Mouse (Mus musculus) layer of hippocampus, postnatal 14 days (tissue): ENCODE measurements at regions not wholly inside any gene's neighbourhood (a gene's known extent, or its start where the extent isn't known, plus 50 kb on each side); places are given as distances from the start of the nearest gene placed in this dataset.
A peak's percentile ranks its signal among the peaks of the same experiment; 100 is the strongest.
"Not testable (repeated sequence)": the region's sequence is repeated elsewhere in the genome, so short reads cannot be mapped to it uniquely, and the experiment has no call there.

Experiments used
- DNase-seq, 2 experiments: peaks; one replicate each; pipeline ENCODE4 v3.0.0; 2021 to 2022; ENCODE audit warnings: low spot score in 2 of 2, mixed read lengths in 1 of 2

DNA sequence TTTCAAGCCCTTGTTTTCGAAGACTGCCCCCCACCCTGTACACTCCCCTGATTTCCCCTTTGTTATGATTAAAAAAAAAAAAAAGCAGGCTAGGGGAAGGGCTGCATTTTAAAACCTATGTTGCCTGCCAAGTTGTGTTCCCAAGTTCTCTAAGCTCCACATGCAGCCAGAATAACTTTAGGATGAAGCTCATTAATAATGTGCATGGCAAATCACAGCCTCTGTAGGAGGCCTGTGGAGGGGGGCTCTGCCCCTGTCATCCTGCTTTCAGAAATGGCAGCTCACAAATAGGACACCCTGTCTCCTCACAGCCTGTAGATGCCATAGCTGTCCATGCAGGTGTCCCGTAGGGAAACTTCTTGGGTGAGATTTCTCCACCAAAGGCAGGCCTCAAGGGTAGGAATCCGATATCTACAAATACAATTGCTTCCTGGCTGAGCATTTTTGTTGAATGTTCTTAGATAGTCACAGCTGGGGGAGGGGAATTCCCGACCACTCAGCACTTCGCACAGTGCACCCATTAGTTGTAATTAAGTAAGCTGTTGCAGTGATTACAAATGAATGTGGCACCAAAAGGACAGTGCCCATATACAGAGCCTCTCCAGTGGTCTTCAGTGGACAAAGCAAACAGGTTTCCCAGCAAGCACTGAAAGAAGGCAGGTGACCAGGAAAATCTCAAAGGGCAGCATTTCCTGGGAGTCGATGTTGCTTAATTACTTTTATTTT, 389.1 kb upstream of the Klhl29 start:
- no peak for DNase-seq

DNA sequence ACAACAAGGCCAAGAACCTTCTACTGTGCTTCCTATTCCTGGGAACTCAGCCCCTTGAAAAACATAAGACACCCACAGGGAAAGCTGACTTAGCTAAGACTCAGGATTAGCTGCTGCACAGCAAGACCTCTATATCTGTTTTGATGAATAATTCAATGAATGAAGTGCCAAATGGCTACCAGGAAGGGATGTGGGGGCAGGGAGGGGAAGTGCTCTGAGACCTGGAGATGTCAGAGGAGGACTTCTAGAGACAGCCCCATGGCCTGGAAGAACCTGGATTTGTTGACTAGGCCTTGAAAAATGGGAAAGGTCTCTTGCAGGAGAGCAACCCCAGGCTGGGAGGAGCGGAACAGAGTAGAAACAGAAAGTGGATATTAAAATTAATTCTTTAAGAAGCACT, 388.5 kb upstream of the Klhl29 start:
- no peak for DNase-seq

DNA sequence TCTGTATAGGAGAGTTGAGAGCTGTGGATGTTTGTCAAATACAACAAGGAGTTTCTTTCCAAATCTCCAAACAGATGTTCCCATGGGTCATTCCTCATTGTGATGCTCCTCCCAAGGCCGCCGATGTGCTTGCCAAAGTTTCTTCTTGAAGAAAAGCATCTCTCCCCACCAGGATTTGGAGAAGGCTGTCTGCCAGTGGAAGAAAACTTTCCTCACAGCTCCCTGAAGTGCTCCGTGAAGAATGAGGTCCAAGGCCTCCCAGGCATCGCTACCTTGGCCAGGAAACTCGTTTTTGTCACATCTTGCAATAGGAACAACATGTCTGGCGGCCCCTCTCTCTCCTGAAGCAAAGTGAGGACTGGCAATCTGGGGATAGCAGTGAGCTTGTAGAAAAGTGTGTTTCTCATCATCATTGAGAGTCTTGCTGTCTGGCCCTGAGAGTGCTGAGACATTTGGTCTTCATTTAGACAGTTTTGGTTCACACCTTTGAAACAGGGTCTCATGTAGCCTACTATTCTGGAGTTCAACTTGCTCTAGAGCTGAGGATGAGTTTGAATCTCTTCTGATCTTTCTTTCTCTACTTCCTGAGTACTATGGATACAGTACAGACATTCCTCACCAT, 386.9 kb upstream of the Klhl29 start:
- DNase-seq, result no peak

DNA sequence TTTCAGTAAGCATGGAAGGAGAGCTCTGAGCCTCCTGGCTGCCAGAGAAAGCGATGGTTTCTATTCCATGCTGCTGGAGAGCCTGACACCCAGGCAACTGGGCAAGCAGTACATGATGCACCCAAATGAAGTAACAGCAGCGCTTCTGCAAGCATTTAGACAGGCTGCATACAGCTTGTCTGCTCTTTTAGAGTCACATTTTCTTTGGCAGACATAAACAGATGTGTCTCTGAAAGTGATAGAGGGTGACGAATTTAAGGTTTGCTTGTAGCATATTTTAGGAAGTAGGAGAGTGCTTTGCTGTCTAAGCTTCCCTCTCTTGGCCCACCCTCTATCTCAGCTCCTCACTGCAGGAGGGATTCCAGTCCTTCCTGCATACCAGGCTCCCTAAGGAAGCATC, 384.0 kb upstream of the Klhl29 start:
- no peak for DNase-seq

DNA sequence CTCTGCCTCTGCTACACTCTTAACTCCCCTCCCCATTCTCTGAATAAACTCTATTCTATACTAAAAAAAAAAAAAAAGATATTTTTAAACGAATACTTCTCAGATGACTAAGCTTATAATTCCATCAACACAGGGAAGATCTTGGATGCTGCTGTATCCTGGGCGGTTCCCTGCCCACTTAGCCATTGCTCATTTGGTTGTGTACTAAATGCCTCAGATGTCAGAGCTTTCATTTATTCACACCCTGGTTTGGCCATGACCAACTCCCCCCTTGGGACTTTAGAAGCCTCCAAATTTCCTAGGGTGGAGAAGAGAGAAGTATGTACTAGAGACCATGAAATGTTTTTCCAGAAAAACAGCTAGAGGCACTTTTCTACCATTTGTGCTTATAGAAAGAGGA, 382.3 kb upstream of the Klhl29 start:
- DNase-seq, result no peak

DNA sequence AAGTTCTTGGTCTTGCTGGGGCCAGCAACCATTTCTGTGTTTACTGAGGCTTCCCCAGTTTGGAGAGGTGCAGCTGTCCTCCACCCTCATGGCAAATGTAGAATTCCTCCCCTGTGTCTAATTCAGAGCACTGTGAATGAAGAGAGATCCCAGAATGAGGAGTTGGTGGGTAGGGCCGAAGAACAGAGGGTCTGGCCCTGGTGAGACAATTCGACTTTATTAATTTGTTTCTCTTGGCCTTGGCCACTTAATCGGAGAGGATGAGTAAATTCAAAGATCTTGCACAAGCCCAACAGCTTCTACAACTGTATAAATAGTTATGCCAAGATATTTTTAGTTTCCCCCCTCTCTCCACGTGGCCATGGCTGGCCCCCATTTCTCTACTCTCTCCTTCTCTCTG, 381.9 kb upstream of the Klhl29 start:
- DNase-seq, result no peak

DNA sequence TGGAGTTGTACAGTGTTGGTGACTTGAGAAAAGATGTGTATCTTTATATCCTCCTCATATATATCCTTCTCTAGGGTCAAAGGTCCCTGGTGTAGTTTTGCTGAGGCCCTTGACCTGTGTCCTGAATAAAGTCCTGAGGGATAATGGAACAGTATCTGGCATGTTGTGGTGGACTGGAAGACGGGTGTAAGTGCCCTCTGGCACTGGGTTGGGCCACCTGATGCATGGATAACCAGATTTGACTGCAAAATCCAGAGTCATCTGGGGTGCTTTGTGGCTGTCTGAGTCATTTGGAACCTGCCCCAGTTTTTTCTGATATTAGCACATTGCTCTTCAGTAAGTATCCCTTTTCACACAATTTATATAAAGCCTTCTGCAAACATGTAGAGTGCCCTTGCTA, 378.3 kb upstream of the Klhl29 start:
- DNase-seq, result no peak

DNA sequence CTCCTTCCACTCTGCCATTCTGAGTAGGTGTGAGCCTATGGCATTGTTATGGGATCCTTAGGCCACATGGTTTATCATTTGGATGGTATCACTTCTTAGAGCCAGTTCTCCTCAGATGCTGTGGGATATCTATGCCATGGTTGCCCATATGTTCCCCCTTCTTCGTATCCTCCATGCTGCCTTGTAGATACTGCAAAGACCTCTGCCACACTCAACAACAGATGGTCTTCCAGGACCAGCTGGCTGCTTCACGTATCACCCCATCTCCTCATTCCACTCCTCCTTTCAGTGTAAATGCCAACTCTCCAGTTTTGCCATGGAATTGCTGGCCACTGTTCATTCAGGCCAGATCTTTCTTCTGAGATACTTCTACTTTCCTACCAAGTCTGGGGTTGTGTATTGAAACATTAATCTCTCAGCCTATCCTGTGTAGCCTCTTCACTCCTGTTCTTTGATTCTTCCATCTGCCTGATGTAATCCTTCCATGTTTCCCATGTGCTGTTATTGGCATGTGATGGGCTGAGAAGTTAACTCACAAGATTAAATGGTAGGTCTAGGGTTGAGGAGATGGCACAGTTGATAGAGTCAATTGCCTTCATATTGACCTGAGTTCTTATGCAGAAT, 368.7 kb upstream of the Klhl29 start:
- no peak for DNase-seq

DNA sequence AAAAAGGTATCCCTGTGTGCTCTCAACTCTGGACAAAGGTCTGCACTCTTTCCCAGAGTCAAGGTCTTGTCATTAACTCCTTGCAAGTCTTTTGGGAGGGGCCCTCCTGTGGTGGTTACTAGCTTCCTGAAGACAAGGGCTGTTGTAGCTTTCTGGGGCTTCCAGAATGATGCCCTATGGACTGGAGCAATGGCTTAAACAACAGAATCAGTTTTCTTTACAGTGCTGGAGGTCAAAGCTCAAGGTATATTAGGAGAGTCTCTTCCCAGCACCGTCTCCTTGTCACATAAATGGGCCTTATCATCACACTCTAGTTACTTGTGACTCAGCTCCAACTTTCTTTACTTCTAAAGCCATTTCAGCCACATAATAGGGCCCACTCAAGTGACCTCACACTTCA, 360.6 kb upstream of the Klhl29 start:
- no peak for DNase-seq

DNA sequence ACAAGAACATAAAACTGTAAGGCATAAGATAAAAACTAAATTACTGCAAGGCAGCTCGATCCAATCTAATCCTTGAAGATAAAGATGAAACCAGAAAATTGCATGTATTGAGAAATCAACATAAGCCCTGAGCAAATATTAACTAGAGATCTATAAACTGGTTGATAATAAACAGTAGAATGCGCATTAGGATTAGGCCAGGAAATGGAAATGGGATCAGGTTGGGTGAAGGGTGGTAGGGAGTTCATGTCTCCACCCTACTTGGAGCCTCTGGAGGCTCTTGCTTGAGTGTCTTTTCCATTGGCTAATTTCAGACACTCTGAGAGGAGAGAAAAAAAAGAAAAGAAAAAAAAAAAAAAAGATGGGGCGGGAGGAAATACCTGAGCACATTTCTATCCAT, 359.4 kb upstream of the Klhl29 start:
- DNase-seq, result no peak

DNA sequence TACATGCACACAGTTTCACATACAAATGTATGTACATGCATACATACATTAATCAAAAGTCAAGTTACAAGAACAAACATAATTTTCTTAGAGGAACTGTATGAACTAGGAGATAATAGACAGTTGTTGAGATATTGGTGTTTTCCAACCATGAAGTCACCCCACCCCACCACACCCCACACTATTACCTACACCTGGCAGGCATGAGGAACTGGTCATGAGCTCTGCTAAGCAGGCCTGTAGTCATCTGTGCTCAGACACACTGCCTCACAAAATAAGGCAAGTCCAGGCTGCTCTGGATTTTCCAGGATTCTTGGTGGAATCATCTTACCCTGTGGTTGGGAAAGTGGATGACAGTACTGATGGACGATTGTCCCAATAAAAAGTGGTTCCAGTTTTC, 347.6 kb upstream of the Klhl29 start:
- no peak for DNase-seq

DNA sequence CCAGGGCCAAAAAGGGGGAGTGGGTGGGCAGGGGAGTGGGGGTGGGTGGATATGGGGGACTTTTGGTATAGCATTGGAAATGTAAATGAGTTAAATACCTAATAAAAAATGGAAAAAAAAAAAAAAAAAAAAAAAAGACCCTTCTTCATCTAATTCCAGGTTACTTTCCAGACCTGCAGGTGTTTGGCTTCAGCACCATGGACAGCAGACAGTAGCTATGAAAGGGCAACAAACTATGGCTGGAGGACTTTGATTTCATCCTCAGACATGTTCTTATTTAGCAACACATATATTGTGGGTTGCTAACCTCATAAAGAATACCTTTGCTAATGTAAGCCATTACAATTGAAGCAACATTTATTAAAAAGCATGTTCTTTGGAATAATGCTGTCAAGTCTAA, 342.0 kb upstream of the Klhl29 start:
- DNase-seq, result not testable (repeated sequence)

DNA sequence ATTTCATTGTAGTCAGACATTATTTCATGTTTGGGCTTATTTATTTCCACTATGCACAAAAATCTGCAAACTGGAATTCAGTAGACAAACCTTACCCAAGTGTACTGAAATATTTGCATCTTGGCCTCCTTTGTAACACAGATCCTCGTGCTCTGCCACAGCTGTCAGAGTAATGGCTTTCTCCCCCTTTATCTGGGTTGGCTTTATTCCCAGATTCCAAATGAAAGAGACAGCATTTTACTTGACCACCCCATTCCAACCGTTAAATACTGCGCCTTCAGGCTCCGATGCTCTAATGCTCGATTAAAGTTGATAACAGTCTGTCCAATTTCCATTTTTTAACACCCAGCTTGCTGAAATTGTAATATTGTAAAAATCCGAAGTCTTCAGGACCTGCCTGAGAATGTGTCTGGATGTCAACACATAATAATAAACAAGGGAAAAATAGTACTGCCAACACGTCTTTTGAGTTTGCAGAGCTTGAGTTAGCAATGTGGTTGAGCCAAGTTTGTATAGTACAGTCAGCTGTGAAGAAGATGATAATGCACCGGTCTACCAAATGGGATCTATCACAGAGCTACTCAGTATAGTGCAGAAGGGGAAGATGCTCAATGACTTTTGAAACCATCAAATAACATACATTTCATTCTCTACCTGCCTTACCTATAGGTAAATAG, 323.4 kb upstream of the Klhl29 start:
- no peak for DNase-seq

DNA sequence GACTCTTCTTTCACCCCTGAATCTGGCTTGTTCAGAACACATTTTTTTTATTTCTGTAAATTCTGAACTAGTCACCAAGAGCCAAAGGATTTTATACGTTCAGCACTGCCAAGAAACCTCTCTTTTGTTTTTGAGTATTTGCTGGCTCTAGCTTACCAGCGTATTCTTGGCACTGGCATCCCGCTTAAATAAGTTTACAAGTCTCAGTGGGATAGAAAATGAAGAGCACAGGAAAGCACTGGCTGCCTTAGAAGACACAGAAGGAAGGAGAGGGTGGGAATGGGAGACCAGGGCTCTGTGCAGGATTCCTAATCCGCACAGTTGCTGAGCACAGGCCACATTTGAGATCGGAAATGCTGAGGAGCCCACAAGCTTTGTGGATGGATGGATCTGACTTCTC, 306.7 kb upstream of the Klhl29 start:
- no peak for DNase-seq

DNA sequence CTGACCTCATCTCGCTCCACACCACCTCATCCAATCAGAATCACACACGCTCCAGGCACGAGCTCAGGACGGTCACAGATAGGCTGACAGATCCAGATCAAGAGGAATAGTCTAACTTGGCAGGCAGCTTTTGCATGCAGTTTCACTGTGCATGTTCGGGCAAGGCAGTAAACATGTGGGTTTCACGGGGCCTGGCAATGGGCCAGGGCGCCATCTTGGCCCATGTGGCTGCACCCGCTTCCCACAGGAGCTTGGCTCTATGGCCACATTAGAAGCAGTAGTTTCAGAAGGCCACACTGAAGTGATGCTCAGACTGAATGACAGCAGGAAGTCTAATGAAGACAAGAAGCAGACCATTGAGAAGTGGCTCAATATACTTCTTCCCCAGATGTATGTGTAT, 302.6 kb upstream of the Klhl29 start:
- not testable (repeated sequence) for DNase-seq

DNA sequence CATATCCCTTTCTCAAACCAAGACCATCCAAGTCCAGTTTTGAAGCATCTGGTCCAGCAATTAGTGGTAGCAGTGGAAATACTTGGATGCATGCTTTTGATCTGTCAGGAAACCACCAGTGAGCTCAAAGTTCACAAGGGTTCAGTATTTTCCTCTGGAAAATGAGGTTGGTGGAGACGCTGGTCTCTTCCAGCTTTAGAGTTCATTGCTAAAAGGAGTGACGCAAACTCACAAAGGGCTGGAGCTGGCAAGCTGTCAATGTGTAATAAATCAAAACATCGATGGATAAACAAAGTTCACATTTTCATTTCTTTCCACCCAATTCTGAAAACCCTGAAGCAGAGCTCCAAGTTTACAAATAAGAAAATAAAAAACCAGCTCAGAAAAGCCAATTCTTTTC, 293.0 kb upstream of the Klhl29 start:
- DNase-seq, result no peak

DNA sequence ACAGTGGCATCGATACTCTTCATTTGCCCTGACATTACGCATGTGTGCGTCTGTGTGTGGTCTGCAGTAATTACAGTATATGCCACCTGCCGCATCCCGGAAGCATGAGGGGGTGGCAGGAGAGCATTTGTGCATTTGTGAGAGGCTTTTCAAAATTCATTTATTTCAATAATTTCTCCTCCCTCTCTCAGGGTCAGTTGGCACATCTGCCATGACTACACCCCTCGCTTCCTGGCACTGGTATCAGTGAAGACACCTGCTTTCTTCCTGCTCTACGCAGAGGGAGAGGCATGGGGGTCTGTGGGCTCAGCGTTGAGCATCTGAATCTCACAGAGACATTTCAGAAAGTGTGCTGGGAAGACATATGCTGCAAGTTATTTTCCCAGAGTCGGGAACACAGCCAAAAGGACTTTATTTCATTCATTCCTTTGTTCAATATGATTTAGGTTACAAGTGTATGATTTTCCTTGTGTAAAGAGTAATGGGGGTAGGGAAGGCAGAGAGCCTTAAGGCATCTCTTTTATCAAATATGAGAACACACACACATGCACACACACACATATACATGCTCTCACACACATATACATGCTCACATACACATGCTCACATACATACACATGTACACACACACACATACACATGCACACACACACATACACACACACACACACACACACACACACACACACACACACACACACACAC, 262.2 kb upstream of the Klhl29 start:
- DNase-seq, result peak; percentile 23 to 24

DNA sequence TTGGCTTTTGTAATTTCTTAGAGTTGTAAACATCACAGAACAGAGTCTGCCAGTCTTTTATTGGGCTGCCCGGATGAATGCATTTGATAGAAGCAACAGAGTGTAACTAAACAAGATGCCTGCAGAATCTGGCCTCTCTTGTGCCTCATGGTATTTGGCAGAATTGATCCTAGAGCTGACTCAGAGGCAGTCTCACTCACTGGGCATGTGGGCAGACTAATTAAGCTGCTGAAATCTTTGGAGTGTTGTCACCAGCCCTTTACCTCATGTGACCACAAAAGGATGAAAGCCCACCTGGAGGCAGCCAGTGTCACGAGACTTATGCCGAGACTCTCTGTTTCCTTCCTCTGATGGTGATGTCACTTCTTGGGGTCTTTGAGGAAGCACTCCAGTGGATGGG, 258.5 kb upstream of the Klhl29 start:
- DNase-seq, result no peak

DNA sequence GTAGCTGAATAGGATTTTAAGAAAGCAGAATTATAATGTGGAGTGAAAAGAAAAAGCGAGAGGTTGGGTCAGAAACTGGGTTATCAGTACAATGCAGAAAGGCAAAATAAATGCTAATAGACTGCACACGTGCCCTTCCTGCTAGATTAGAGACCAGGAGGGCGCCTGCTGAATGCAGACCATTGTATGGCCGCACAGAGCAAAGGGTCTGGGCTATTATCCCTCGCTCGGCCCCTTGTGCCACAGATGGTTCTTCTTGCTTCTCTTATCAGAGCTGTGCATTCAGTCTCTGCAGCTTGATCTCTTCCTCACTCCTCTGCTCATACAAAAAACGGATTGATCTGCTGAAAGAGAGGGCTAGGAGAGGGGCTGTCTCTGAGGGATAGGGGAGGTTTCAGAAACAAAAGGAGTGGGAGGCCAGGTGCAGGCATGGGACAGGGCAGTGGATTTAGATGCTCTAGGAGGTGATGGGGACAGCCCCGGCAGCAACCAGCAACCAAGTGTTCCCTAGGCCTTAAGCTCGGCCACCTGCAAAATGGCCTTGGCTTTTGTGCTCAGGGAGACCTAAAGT, 225.7 kb upstream of the Klhl29 start:
- no peak for DNase-seq

DNA sequence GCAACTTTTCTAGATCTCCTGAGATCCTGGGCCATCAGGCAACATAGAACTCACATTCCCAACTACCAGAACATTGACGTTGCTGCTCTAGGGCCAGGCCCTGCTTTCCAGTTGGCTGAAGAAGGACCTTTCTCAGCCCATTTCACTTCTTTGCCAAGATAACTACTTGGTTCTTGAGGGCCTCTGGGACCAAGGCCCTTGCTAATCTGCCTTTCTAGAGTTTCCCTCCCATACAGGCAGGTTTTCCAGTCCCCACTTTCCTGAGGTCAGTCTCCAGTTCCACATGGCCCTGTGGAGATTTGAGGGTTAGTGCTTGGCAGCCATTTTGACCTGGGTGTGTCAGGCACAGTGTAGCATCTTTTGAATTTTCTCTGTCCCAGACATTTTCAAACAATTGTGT, 223.9 kb upstream of the Klhl29 start:
- no peak for DNase-seq

DNA sequence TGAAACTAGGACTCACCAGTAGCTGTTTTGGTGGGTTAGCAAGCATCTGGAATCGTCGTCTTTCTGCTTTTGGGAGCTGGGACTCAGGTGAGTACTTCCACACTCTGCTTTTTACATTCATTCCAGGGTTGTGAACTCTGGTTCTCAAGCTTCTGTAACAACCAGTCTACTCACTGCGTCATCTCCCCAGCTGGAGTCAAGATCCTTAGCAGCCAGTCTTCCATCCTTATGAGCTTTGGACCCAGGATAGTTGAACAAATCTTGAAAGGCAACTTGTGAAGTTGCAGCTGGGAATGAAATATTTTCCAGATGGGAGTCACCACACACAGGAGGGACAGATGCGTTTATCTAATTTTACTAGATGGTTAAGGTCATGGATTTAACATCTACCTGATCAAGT, 223.5 kb upstream of the Klhl29 start:
- DNase-seq, result no peak
